Mouse (Mus musculus) lung, embryonic 15.5 days (tissue): Measurements from ENCODE around the gene Proser3. TPM values are rescaled to one million over a fixed set of nuclear protein-coding genes. Genes with fewer than 3 reads are reported as not detected.
"Not testable (repeated sequence)": the region's sequence is repeated elsewhere in the genome, so short reads cannot be mapped to it uniquely, and the experiment has no call there.

Experiments used
- ATAC-seq: fragments of 200-750 bp; cut with Nextera tagmentation; 2 replicates; pipeline ENCODE4 v1.8.0; 2017; ENCODE audit warnings: moderate number of reproducible peaks, borderline replicate concordance; ENCODE audit not compliant: low FRiP score, low TSS enrichment; ENCODE audit errors: extremely low read depth
- H3K27ac ChIP-seq: fragments of 300-500 bp; sonication (generic); 2 replicates; pipeline ENCODE4 v1.5.1; 2015; ENCODE audit warnings: moderate library complexity, mild to moderate bottlenecking, inconsistent platforms
- H3K27me3 ChIP-seq: fragments of 300-500 bp; sonication (generic); 2 replicates; pipeline ENCODE4 v1.6.1; 2015; ENCODE audit warnings: inconsistent platforms
- H3K36me3 ChIP-seq: fragments of 300-500 bp; sonication (generic); 2 replicates; pipeline ENCODE4 v1.6.1; 2015; ENCODE audit warnings: inconsistent platforms
- H3K4me1 ChIP-seq: fragments of 300-500 bp; sonication (generic); 2 replicates; pipeline ENCODE4 v1.6.1; 2015; ENCODE audit warnings: inconsistent platforms
- H3K4me2 ChIP-seq: fragments of 300-500 bp; sonication (generic); 2 replicates; pipeline ENCODE4 v1.6.1; 2015; ENCODE audit warnings: inconsistent platforms, mild to moderate bottlenecking, moderate library complexity
- H3K4me3 ChIP-seq: fragments of 300-500 bp; sonication (generic); 2 replicates; pipeline ENCODE4 v1.5.1; 2015; ENCODE audit warnings: mild to moderate bottlenecking, inconsistent platforms
- H3K9ac ChIP-seq: fragments of 300-500 bp; sonication (generic); 2 replicates; pipeline ENCODE4 v1.6.1; 2015; ENCODE audit warnings: inconsistent platforms
- H3K9me3 ChIP-seq: fragments of 300-500 bp; sonication (generic); 2 replicates; pipeline ENCODE4 v1.6.1; 2016; ENCODE audit warnings: inconsistent platforms
- WGBS: fragments of 180-500 bp; shearing (Covaris S2); methylation state at CpG from one replicate; pipeline ENCODE4 v1.1.7; 2015; 5-methylcytosine and 5-hydroxymethylcytosine counted together
- microRNA-seq: library from miRNA; unstranded; fragments of <30 nt; microRNA quantifications from one replicate; pipeline ENCODE4, GENCODE M21; 2016
- polyA plus RNA-seq: library from polyadenylated mRNA; unstranded; fragments of >200 nt; fragmentation: Nextera tagmentation; extraction: Ambion mirVana; gene quantifications from 2 replicates; pipeline ENCODE4 v1.2.1, GENCODE M21; 2015

The Proser3 gene
- polyA plus RNA-seq, 1 experiment from 2014 or later, result 18.3 TPM

GRCm38 (mm10) chr7:30501159-30501558 is 50.9 kb downstream of the Proser3 start:
- not testable (repeated sequence) for H3K9ac ChIP-seq, H3K4me2 ChIP-seq, H3K4me1 ChIP-seq, H3K27ac ChIP-seq, H3K4me3 ChIP-seq, H3K27me3 ChIP-seq, ATAC-seq, H3K36me3 ChIP-seq, H3K9me3 ChIP-seq
- 71% methylated on average over 5 of the region's 5 CpGs for WGBS

- H3K36me3 ChIP-seq, H3K4me2 ChIP-seq, H3K27me3 ChIP-seq, H3K27ac ChIP-seq, H3K9me3 ChIP-seq, H3K9ac ChIP-seq, H3K4me1 ChIP-seq, H3K4me3 ChIP-seq, ATAC-seq: not testable (repeated sequence)
- WGBS, result 45% methylated on average over 5 of the region's 5 CpGs
Observed at GRCm38 (mm10) chr7:30495506-30496042, 56.5 kb downstream of the Proser3 start.

GRCm38 (mm10) chr7:30493401-30493931 is 58.6 kb downstream of the Proser3 start, which contains the start of gene Prodh2:
Gene Prodh2, plus strand, starts transcription at chr7:30493622.
- 32% methylated on average over 11 of the region's 11 CpGs for WGBS
- Histone ChIP-seq H3K4me2 (no peak within 1 kb of the TSS), H3K4me3 (no peak within 1 kb of the TSS), H3K9ac (no peak within 1 kb of the TSS), H3K36me3 (no peaks in the 10 kb centered on the region), H3K9me3 (no peaks in the 10 kb centered on the region), H3K27me3 (peaks cover 13% of the 10 kb centered on the region), H3K4me1 (no peaks in the 10 kb centered on the region), H3K27ac (no peak within 1 kb of the TSS)
- no peak for ATAC-seq

GRCm38 (mm10) chr7:30492765-30493164 is 59.3 kb downstream of the Proser3 start:
- H3K9me3 ChIP-seq, result no peaks in the 10 kb centered on the region
- WGBS, result 15% methylated on average over 4 of the region's 4 CpGs
- H3K4me1 ChIP-seq, result no peaks in the 10 kb centered on the region
- H3K9ac ChIP-seq, result no peak overlapping the region
- H3K4me3 ChIP-seq, result no peak overlapping the region
- H3K4me2 ChIP-seq, result no peak overlapping the region
- no peaks in the 10 kb centered on the region for H3K36me3 ChIP-seq
- no peak overlapping the region for H3K27ac ChIP-seq
- ATAC-seq, result no peak
- peaks cover 13% of the 10 kb centered on the region for H3K27me3 ChIP-seq

GRCm38 (mm10) chr7:30490957-30491307 is 61.2 kb downstream of the Proser3 start:
- 20% methylated on average over 6 of the region's 6 CpGs for WGBS

GRCm38 (mm10) chr7:30490251-30490956 is 61.7 kb downstream of the Proser3 start:
- no peaks in the 10 kb centered on the region for H3K4me1 ChIP-seq
- 26% methylated on average over 16 of the region's 16 CpGs for WGBS
- ATAC-seq, result no peak

More at GRCm38 (mm10) chr7:30490957-30491307, 61.2 kb downstream of the Proser3 start:
- Histone ChIP-seq H3K4me2 (no peak overlapping the region), H3K27ac (no peak overlapping the region), H3K9me3 (no peaks in the 10 kb centered on the region), H3K4me3 (no peak overlapping the region), H3K36me3 (no peaks in the 10 kb centered on the region), H3K9ac (no peak overlapping the region), H3K4me1 (no peaks in the 10 kb centered on the region), H3K27me3 (peaks cover 13% of the 10 kb centered on the region)
- no peak for ATAC-seq

More at GRCm38 (mm10) chr7:30490251-30490956, 61.7 kb downstream of the Proser3 start:
- Histone ChIP-seq H3K9me3 (no peaks in the 10 kb centered on the region), H3K27ac (no peak overlapping the region), H3K36me3 (no peaks in the 10 kb centered on the region), H3K27me3 (peaks cover 13% of the 10 kb centered on the region), H3K9ac (no peak overlapping the region), H3K4me3 (no peak overlapping the region), H3K4me2 (no peak overlapping the region)

Small RNA genes within 50 kb of the gene (microRNA-seq; reads per million reads assigned to microRNA genes)
- gene Gm38670, result 1.9 reads per million, percentile 4 among the genes with 10 or more reads in this experiment
- gene Mir3569, result not detected

Other genes starting within 250 kb of the Proser3 start
- 76.6 and 78.7 TPM in 2 replicates for gene Alkbh6, start 243.6 kb downstream of the Proser3 start, polyA plus RNA-seq
- 25.1 and 29.5 TPM in 2 replicates for gene Syne4, start 237.5 kb downstream of the Proser3 start, polyA plus RNA-seq
- 1.9 TPM in 1 of 2 replicates, not detected in the other for gene E130208F15Rik, start 230.6 kb downstream of the Proser3 start, polyA plus RNA-seq
- gene Sdhaf1, start 228.4 kb downstream of the Proser3 start, polyA plus RNA-seq, result 18.2 and 19.5 TPM in 2 replicates
- gene Lrfn3, start 189.5 kb downstream of the Proser3 start, polyA plus RNA-seq, result 4.2 TPM in 2 replicates
- 50.8 and 56.1 TPM in 2 replicates for gene Tyrobp, start 138.5 kb downstream of the Proser3 start, polyA plus RNA-seq
- 0.70 and 2.3 TPM in 2 replicates for gene Hcst, start 132.4 kb downstream of the Proser3 start, polyA plus RNA-seq
- gene Nfkbid, start 130.6 kb downstream of the Proser3 start, polyA plus RNA-seq, result 1.5 and 2.1 TPM in 2 replicates
- 23.9 and 24.4 TPM in 2 replicates for gene Aplp1, start 106.8 kb downstream of the Proser3 start, polyA plus RNA-seq
- gene Kirrel2, start 94.6 kb downstream of the Proser3 start, polyA plus RNA-seq, result not detected in 2 replicates
- gene Nphs1, start 94.0 kb downstream of the Proser3 start, polyA plus RNA-seq, result 0.08 TPM in 1 of 2 replicates, not detected in the other
- gene Prodh2, start 58.7 kb downstream of the Proser3 start, polyA plus RNA-seq, result 0.25 and 0.44 TPM in 2 replicates
- gene Arhgap33, start 17.2 kb downstream of the Proser3 start, polyA plus RNA-seq, result 7.7 and 9.3 TPM in 2 replicates
- gene Hspb6, start 121 bp downstream of the Proser3 start, polyA plus RNA-seq, result 32.1 and 33.6 TPM in 2 replicates
- gene Lin37, start 7.5 kb upstream of the Proser3 start, polyA plus RNA-seq, result 36.0 and 38.8 TPM in 2 replicates
- gene U2af1l4, start 11.0 kb upstream of the Proser3 start, polyA plus RNA-seq, result 99.0 TPM in 2 replicates
- 13.0 and 15.1 TPM in 2 replicates for gene Gm49396, start 11.0 kb upstream of the Proser3 start, polyA plus RNA-seq
- gene Psenen, start 11.3 kb upstream of the Proser3 start, polyA plus RNA-seq, result 119 and 124 TPM in 2 replicates
- 4.6 and 5.0 TPM in 2 replicates for gene Igflr1, start 13.1 kb upstream of the Proser3 start, polyA plus RNA-seq
- 8.4 and 10.0 TPM in 2 replicates for gene Kmt2b, start 36.4 kb upstream of the Proser3 start, polyA plus RNA-seq
- 2.3 and 3.7 TPM in 2 replicates for gene Zbtb32, start 46.6 kb upstream of the Proser3 start, polyA plus RNA-seq
- gene Upk1a, start 60.5 kb upstream of the Proser3 start, polyA plus RNA-seq, result 0.88 and 1.4 TPM in 2 replicates
- 867 and 890 TPM in 2 replicates for gene Cox6b1, start 73.9 kb upstream of the Proser3 start, polyA plus RNA-seq
- not detected in 2 replicates for gene Etv2, start 83.6 kb upstream of the Proser3 start, polyA plus RNA-seq
- 126 and 130 TPM in 2 replicates for gene Rbm42, start 98.0 kb upstream of the Proser3 start, polyA plus RNA-seq
- gene Haus5, start 112.7 kb upstream of the Proser3 start, polyA plus RNA-seq, result 61.9 and 62.6 TPM in 2 replicates
- not detected in 2 replicates for gene Pmis2, start 119.3 kb upstream of the Proser3 start, polyA plus RNA-seq
- 0.96 TPM in 1 of 2 replicates, not detected in the other for gene 2200002J24Rik, start 146.6 kb upstream of the Proser3 start, polyA plus RNA-seq
- gene Atp4a, start 159.9 kb upstream of the Proser3 start, polyA plus RNA-seq, result 0.40 and 0.41 TPM in 2 replicates
- 153 and 159 TPM in 2 replicates for gene Tmem147, start 177.2 kb upstream of the Proser3 start, polyA plus RNA-seq
- gene Gapdhs, start 191.4 kb upstream of the Proser3 start, polyA plus RNA-seq, result 0.19 and 0.46 TPM in 2 replicates
- gene Sbsn, start 199.2 kb upstream of the Proser3 start, polyA plus RNA-seq, result 1.4 and 1.8 TPM in 2 replicates
- gene Dmkn, start 211.5 kb upstream of the Proser3 start, polyA plus RNA-seq, result 5.4 and 5.9 TPM in 2 replicates
- 2.4 and 5.1 TPM in 2 replicates for gene Krtdap, start 235.6 kb upstream of the Proser3 start, polyA plus RNA-seq